Mouse (Mus musculus) liver, embryonic 11.5 days (tissue): ENCODE data around the gene Ap2a1. TPM values are rescaled to one million over a fixed set of nuclear protein-coding genes. Genes with fewer than 3 reads are reported as not detected.

Source experiments
- ATAC-seq: fragments of 200-750 bp; cut with Nextera tagmentation; replicated peaks from 2 replicates; pipeline ENCODE4 v1.8.0; 2017; ENCODE audit warnings: moderate number of reproducible peaks, mild to moderate bottlenecking, moderate TSS enrichment, moderate library complexity; ENCODE audit not compliant: low FRiP score
- DNase-seq: peaks from one replicate; pipeline ENCODE4 v3.0.0-alpha.2; 2017; ENCODE audit warnings: low spot score
- H3K27ac ChIP-seq: fragments of 300-500 bp; sonication (generic); 2 replicates; pipeline ENCODE4 v1.5.1; 2014; ENCODE audit warnings: mild to moderate bottlenecking, low read depth, low read length, control low read depth
- H3K27me3 ChIP-seq: fragments of 300-500 bp; sonication (generic); replicated peaks from 2 replicates; pipeline ENCODE4 v1.6.1; 2014; ENCODE audit warnings: low read length, mixed read lengths; ENCODE audit not compliant: control insufficient read depth, insufficient read depth
- H3K36me3 ChIP-seq: fragments of 300-500 bp; sonication (generic); 2 replicates; pipeline ENCODE4 v1.6.1; 2014; ENCODE audit warnings: mild to moderate bottlenecking, low read length, moderate library complexity, mixed read lengths; ENCODE audit not compliant: control insufficient read depth, insufficient read depth
- H3K4me1 ChIP-seq: fragments of 300-500 bp; sonication (generic); replicated peaks from 2 replicates; pipeline ENCODE4 v1.6.1; 2014; ENCODE audit warnings: low read length, mixed read lengths; ENCODE audit not compliant: control insufficient read depth, insufficient read depth
- H3K4me2 ChIP-seq: fragments of 300-500 bp; sonication (generic); 2 replicates; pipeline ENCODE4 v1.6.1; 2014; ENCODE audit warnings: mild to moderate bottlenecking, control low read depth, moderate library complexity
- H3K4me3 ChIP-seq: fragments of 300-500 bp; sonication (generic); 2 replicates; pipeline ENCODE4 v1.5.1; 2014; ENCODE audit warnings: low read depth, low read length, control low read depth
- H3K9ac ChIP-seq: fragments of 300-500 bp; sonication (generic); 2 replicates; pipeline ENCODE4 v1.6.1; 2014; ENCODE audit warnings: low read depth, low read length, control low read depth
- H3K9me3 ChIP-seq: fragments of 300-500 bp; sonication (generic); 2 replicates; pipeline ENCODE4 v1.6.1; 2016; ENCODE audit warnings: low read length, inconsistent platforms, mixed read lengths; ENCODE audit not compliant: control insufficient read depth
- WGBS: fragments of 180-500 bp; shearing (Covaris S2); extraction: QIAGEN DNeasy Blood & Tissue Kit; methylation state at CpG from one replicate; pipeline ENCODE4 v1.1.7; 2014; 5-methylcytosine and 5-hydroxymethylcytosine counted together
- polyA plus RNA-seq: library from polyadenylated mRNA; unstranded; fragments of >200 nt; fragmentation: Nextera tagmentation; extraction: Ambion mirVana; gene quantifications from 2 replicates; pipeline ENCODE4 v1.2.1, GENCODE M21; 2014

The Ap2a1 gene
- polyA plus RNA-seq, 1 experiment from 2014 or later = 100 TPM

GRCm38 (mm10) chr7:44863982-44864494 is 65.3 kb downstream of the Ap2a1 start:
- Histone ChIP-seq H3K4me3 (no peak overlapping the region), H3K27ac (no peak overlapping the region; the same call in 1 of the 2 replicates), H3K9ac (no peak overlapping the region), H3K4me2 (no peak overlapping the region), H3K36me3 (peaks cover 44% of the 10 kb centered on the region), H3K9me3 (no peaks in the 10 kb centered on the region), H3K4me1 (peaks cover 39% of the 10 kb centered on the region), H3K27me3 (no peaks in the 10 kb centered on the region)
- WGBS = 89% methylated on average over 11 of the region's 11 CpGs
- DNase-seq (no peak), ATAC-seq (no peak)

GRCm38 (mm10) chr7:44863210-44863609 is 66.1 kb downstream of the Ap2a1 start:
- DNase-seq = no peak
- Histone ChIP-seq H3K36me3 (peaks cover 44% of the 10 kb centered on the region), H3K4me3 (0 out of 2 replicates have a peak overlapping the region, but pooled peaks have one; percentile 4), H3K27ac (no peak overlapping the region), H3K4me1 (peaks cover 39% of the 10 kb centered on the region), H3K9ac (no peak overlapping the region), H3K27me3 (no peaks in the 10 kb centered on the region), H3K9me3 (no peaks in the 10 kb centered on the region), H3K4me2 (no peak overlapping the region)
- WGBS = 90% methylated on average over 14 of the region's 14 CpGs
- ATAC-seq = no peak

- peaks cover 38% of the 10 kb centered on the region for H3K4me1 ChIP-seq
- no peak overlapping the region for H3K4me2 ChIP-seq
- DNase-seq (no peak), ATAC-seq (no peak)
- no peaks in the 10 kb centered on the region for H3K9me3 ChIP-seq
- WGBS = 85% methylated on average over 8 of the region's 8 CpGs
- no peak overlapping the region for H3K4me3 ChIP-seq
- peaks cover 44% of the 10 kb centered on the region for H3K36me3 ChIP-seq
- no peak overlapping the region for H3K9ac ChIP-seq
- H3K27me3 ChIP-seq = no peaks in the 10 kb centered on the region
- no peak overlapping the region for H3K27ac ChIP-seq
These were observed 66.9 kb downstream of the Ap2a1 start for GRCm38 (mm10) chr7:44862434-44862833.

GRCm38 (mm10) chr7:44861429-44861816 is 67.9 kb downstream of the Ap2a1 start:
- Histone ChIP-seq H3K36me3 (peaks cover 44% of the 10 kb centered on the region), H3K4me1 (peaks cover 30% of the 10 kb centered on the region), H3K9ac (no peak overlapping the region), H3K27ac (no peak overlapping the region), H3K27me3 (no peaks in the 10 kb centered on the region), H3K9me3 (no peaks in the 10 kb centered on the region), H3K4me2 (no peak overlapping the region), H3K4me3 (no peak overlapping the region)
- ATAC-seq (no peak), DNase-seq (no peak)
- 85% methylated on average over 14 of the region's 14 CpGs for WGBS

GRCm38 (mm10) chr7:44860576-44861428 is 68.5 kb downstream of the Ap2a1 start:
- Histone ChIP-seq H3K4me1 (peaks cover 30% of the 10 kb centered on the region), H3K4me3 (no peak overlapping the region), H3K9me3 (no peaks in the 10 kb centered on the region), H3K27me3 (no peaks in the 10 kb centered on the region), H3K27ac (no peak overlapping the region; the same call in 1 of the 2 replicates), H3K36me3 (peaks cover 43% of the 10 kb centered on the region), H3K4me2 (no peak overlapping the region), H3K9ac (no peak overlapping the region)
- 64% methylated on average over 22 of the region's 22 CpGs for WGBS
- ATAC-seq = no peak
- peak; percentile 72 for DNase-seq

- Histone ChIP-seq H3K4me2 (no peak overlapping the region), H3K9me3 (no peaks in the 10 kb centered on the region), H3K36me3 (peaks cover 35% of the 10 kb centered on the region), H3K27me3 (no peaks in the 10 kb centered on the region), H3K9ac (no peak overlapping the region), H3K27ac (no peak overlapping the region), H3K4me1 (peaks cover 35% of the 10 kb centered on the region), H3K4me3 (no peak overlapping the region)
- DNase-seq (no peak), ATAC-seq (no peak)
- WGBS = 90% methylated on average over 11 of the region's 11 CpGs
These were observed 69.4 kb downstream of the Ap2a1 start for GRCm38 (mm10) chr7:44859896-44860295.

- DNase-seq (no peak), ATAC-seq (no peak; the same call in 1 of the 2 replicates)
- 26% methylated on average over 8 of the region's 8 CpGs for WGBS
- H3K27ac ChIP-seq = peak overlapping the region; percentile 97
- H3K4me1 ChIP-seq = peaks cover 44% of the 10 kb centered on the region
- H3K4me3 ChIP-seq = peak overlapping the region; percentile 91
- H3K27me3 ChIP-seq = no peaks in the 10 kb centered on the region
- H3K9me3 ChIP-seq = no peaks in the 10 kb centered on the region
- H3K4me2 ChIP-seq = peak overlapping the region; percentile 93
- H3K36me3 ChIP-seq = peaks cover 15% of the 10 kb centered on the region
- peak overlapping the region; percentile 83 for H3K9ac ChIP-seq
These were observed 71.4 kb downstream of the Ap2a1 start for GRCm38 (mm10) chr7:44857905-44858304.

GRCm38 (mm10) chr7:44857042-44857552 is 72.2 kb downstream of the Ap2a1 start, which contains the start of gene Pnkp:
Gene Pnkp, plus strand, starts transcription at chr7:44857139.
- Histone ChIP-seq H3K4me1 (peaks cover 50% of the 10 kb centered on the region), H3K4me2 (peak within 1 kb of the TSS; percentile 93), H3K27me3 (no peaks in the 10 kb centered on the region), H3K4me3 (peak within 1 kb of the TSS; percentile 91), H3K9ac (peak within 1 kb of the TSS; percentile 83), H3K27ac (peak within 1 kb of the TSS; percentile 97), H3K36me3 (peaks cover 13% of the 10 kb centered on the region), H3K9me3 (no peaks in the 10 kb centered on the region)
- peak; percentile 16 for ATAC-seq
- peak; percentile 86 for DNase-seq
- WGBS = under 1% methylated on average over 32 of the region's 32 CpGs
